16 mouse cellular contexts compared by ENCODE assay signal in the genomic region with DNA sequence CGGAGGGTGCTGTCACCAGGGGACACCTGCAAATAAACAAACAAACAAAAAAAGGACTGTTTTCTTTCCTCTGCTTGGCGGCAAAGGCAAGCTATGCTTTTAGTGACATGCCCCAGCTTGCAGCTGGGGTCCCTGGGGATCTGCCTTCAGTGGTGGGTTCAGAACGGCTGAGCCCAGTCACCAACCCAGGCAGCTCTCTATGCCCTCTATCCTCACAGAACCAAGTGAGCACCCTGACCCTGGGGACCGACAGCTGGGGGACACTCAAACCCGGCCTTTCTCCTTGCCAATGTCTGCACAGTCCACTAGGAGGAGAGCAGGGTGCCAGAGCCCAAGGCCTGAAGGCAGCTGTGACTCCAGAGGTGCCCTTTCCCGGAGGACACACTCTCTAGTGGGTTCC. TPM values are rescaled to one million over a fixed set of nuclear protein-coding genes. Genes with fewer than 3 reads are reported as not detected.
A peak's percentile ranks its signal among the peaks of the same experiment; 100 is the strongest.
DNase-seq lines count a peak whose midpoint lies in the region; ATAC-seq and TF ChIP-seq lines count a peak whose summit lies in the region.
"Had no signal": no experiment of that assay in that cellular context is flagged by ENCODE, and none has a peak within 500 bp of the region (broad histone marks: within the 10 kb centered on the region; RNA-seq: fewer than 3 reads in every experiment).

No protein-coding gene starts in this region.

- H3K4me2 ChIP-seq in liver, embryonic 12.5 days = no peak overlapping the region
- H3K4me2 ChIP-seq: hindbrain, embryonic 13.5 days; kidney, embryonic 15.5 days; limb, embryonic 13.5 days had no signal

- TF ChIP-seq CTCF in bone marrow, adult 2 months (IDR thresholded peaks at IDR 0.05; ENCODE audit: control insufficient read depth, insufficient read depth, low read length) = no peak
- no peak for TF ChIP-seq CTCF in lung, adult 2 months (IDR thresholded peaks at IDR 0.05; ENCODE audit: insufficient read depth, low read length)

- 66% methylated on average over 6 of the region's 6 CpGs for WGBS in bone marrow, adult 2 months
- 62% methylated on average over 6 of the region's 6 CpGs for WGBS in liver, embryonic 12.5 days (ENCODE audit: insufficient replicate concordance)
- WGBS in lung, adult 2 months = 61% methylated on average over 6 of the region's 6 CpGs

- intact Hi-C loops in left cerebral cortex, postnatal 4 days (cut with DNase I) = no loop called here

- H3K36me3 ChIP-seq in liver, embryonic 12.5 days = no peaks in the 10 kb centered on the region
- H3K36me3 ChIP-seq: hindbrain, embryonic 13.5 days; kidney, embryonic 15.5 days; limb, embryonic 13.5 days had no signal

- 0 out of 2 replicates have a peak, but pooled peaks cover 6% of the 10 kb centered on the region for H3K27me3 ChIP-seq in liver, embryonic 12.5 days (replicated peaks)
- H3K27me3 ChIP-seq: kidney, embryonic 15.5 days; limb, embryonic 13.5 days had no signal

- peaks cover 20% of the 10 kb centered on the region for H3K4me1 ChIP-seq in bone marrow, adult 2 months (ENCODE audit: control insufficient read depth, insufficient read depth, low read length)
- H3K4me1 ChIP-seq in liver, embryonic 12.5 days = peaks cover 60% of the 10 kb centered on the region
- H3K4me1 ChIP-seq in lung, adult 2 months (ENCODE audit: control insufficient read depth, insufficient read depth, low read length) = peaks cover 6% of the 10 kb centered on the region; the same call in 1 of the 2 replicates

- peak overlapping the region; percentile 44 for H3K27ac ChIP-seq in bone marrow, adult 2 months (ENCODE audit: control insufficient read depth, insufficient read depth, low read depth, low read length, poor library complexity)
- peak overlapping the region; percentile 31 for H3K27ac ChIP-seq in liver, embryonic 12.5 days
- H3K27ac ChIP-seq: hindbrain, embryonic 13.5 days; kidney, embryonic 15.5 days; limb, embryonic 13.5 days; stomach, postnatal 0 days had no signal

- no peak for TF ChIP-seq POLR2A in bone marrow, adult 2 months (IDR thresholded peaks at IDR 0.05; ENCODE audit: borderline replicate concordance, control insufficient read depth, low read depth, low read length)
- TF ChIP-seq POLR2A in lung, adult 2 months (IDR thresholded peaks at IDR 0.05; ENCODE audit: borderline replicate concordance, extremely low read depth, low read depth, low read length) = no peak

- no peaks in the 10 kb centered on the region for H3K9me3 ChIP-seq in liver, embryonic 12.5 days (replicated peaks)
- H3K9me3 ChIP-seq: hindbrain, embryonic 13.5 days; kidney, embryonic 15.5 days; limb, embryonic 13.5 days had no signal

- H3K9ac ChIP-seq in liver, embryonic 12.5 days = no peak overlapping the region
- H3K9ac ChIP-seq: hindbrain, embryonic 13.5 days; kidney, embryonic 15.5 days; limb, embryonic 13.5 days had no signal

- H3K4me3 ChIP-seq in bone marrow, adult 2 months (replicated peaks; ENCODE audit: control insufficient read depth, low read depth, low read length) = no peak overlapping the region
- no peak overlapping the region for H3K4me3 ChIP-seq in liver, embryonic 12.5 days
- H3K4me3 ChIP-seq in lung, adult 2 months (replicated peaks; ENCODE audit: extremely low read depth, low read depth, low read length) = no peak overlapping the region
- H3K4me3 ChIP-seq: hindbrain, embryonic 13.5 days; kidney, embryonic 15.5 days; limb, embryonic 13.5 days had no signal

- no peak for ATAC-seq in liver, embryonic 12.5 days

- DNase-seq in adrenal gland, postnatal 36 days = peak; percentile 37 to 42
- no peak for DNase-seq in adrenal gland, postnatal 4 days (ENCODE audit: low spot score in 2 of 2)
- DNase-seq in kidney, adult 9 months = peak; percentile 22
- DNase-seq in kidney, adult 11 months = no peak
- no peak for DNase-seq in left cerebral cortex, postnatal 4 days
- DNase-seq in lung, adult 2 months = no peak
- DNase-seq: cerebellum, adult 11 months; layer of hippocampus, postnatal 36 days; lung, postnatal 36 days; right cerebral cortex, postnatal 25 days had no signal

RNA-seq across cellular contexts. Expression of gene Rbm38, which starts 29.5 kb away (rescaled TPM):
- total RNA-seq in adrenal gland, postnatal 36 days (2021) = 10 to 100 TPM; 20.8 to 30.0 TPM
- 10 to 100 TPM; 28.4 to 31.7 TPM for total RNA-seq in adrenal gland, postnatal 4 days (2021)
- polyA plus RNA-seq in bone marrow, adult 2 months (2011; ENCODE audit: insufficient read depth, insufficient read length, low replicate concordance, missing spikeins) = 204 and 219 TPM in 2 replicates
- 305 and 313 TPM in 2 replicates for polyA plus RNA-seq in liver, embryonic 12.5 days (2016; fragmentation: Nextera tagmentation; extraction: Ambion mirVana)
- 1 to 10 TPM; 7.5 to 8.1 TPM for total RNA-seq in left cerebral cortex, postnatal 4 days (2021)
- 89.5 and 92.5 TPM in 2 replicates for polyA plus RNA-seq in lung, adult 2 months (2012; rRNA removed)

RNA-seq across cellular contexts. Expression of gene Rae1, which starts 49.9 kb away (rescaled TPM):
- total RNA-seq in adrenal gland, postnatal 36 days (2021) = 10 to 100 TPM; 64.8 to 66.1 TPM
- total RNA-seq in adrenal gland, postnatal 4 days (2021) = 10 to 100 TPM; 68.5 to 76.5 TPM
- polyA plus RNA-seq in bone marrow, adult 2 months (2011; ENCODE audit: insufficient read depth, insufficient read length, low replicate concordance, missing spikeins) = 55.2 and 61.5 TPM in 2 replicates
- polyA plus RNA-seq in liver, embryonic 12.5 days (2016; fragmentation: Nextera tagmentation; extraction: Ambion mirVana) = 117 and 119 TPM in 2 replicates
- total RNA-seq in left cerebral cortex, postnatal 4 days (2021) = 10 to 100 TPM; 85.7 to 98.0 TPM
- polyA plus RNA-seq in lung, adult 2 months (2012; rRNA removed) = 40.2 and 46.8 TPM in 2 replicates

Comparison
In these comparisons a context has a peak if more than half of its experiments do, and no peak if none do; other contexts are left out.
1. DNase-seq: peak in adrenal gland, postnatal 36 days (2 of 2) and kidney, adult 9 months (single experiment); none in adrenal gland, postnatal 4 days (0 of 2), kidney, adult 11 months (single experiment), left cerebral cortex, postnatal 4 days (single experiment) and lung, adult 2 months (single experiment).